Mouse (Mus musculus) cerebellum, adult 2 months (tissue): ENCODE data around the gene Cdkl4.

Experiments used
- CTCF ChIP-seq: fragments of 200-500 bp; IDR thresholded peaks from 2 replicates; pipeline ENCODE4 v1.5.1; 2011; ENCODE audit warnings: low read depth, mild to moderate bottlenecking, control low read depth, low read length, moderate library complexity, borderline replicate concordance; ENCODE audit not compliant: insufficient read depth
- POLR2A ChIP-seq: fragments of 200-500 bp; IDR thresholded peaks from 2 replicates; pipeline ENCODE4 v1.6.1; 2011; ENCODE audit warnings: low read length, control low read depth, borderline replicate concordance; ENCODE audit not compliant: insufficient read depth

- TF ChIP-seq POLR2A (no peak), CTCF (no peak)
Measured at GRCm38 (mm10) chr17:80562792-80563191, 14.8 kb downstream of the Cdkl4 start.
